9 mouse cellular contexts compared by ENCODE assay signal in the genomic region with DNA sequence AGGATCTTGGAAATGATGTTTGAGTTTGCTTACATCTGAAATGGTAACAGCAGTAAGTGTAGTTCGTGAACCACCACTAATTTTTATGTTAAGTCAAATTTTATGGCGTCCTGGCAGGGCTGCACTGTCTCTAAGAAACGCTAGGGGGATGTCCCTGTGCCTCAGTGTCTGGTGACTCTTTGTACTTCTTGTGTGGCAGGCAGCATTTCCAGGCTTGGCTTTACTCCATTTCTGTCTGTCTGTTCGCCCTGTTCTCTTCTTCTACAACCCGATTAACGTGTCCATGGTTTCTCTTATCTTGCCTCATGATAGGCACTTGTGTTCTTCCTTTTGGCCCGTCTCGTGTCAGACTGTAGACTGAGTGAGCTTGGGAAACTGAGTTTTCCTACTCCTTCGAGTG. TPM values are rescaled to one million over a fixed set of nuclear protein-coding genes. Genes with fewer than 3 reads are reported as not detected.
DNase-seq lines count a peak whose midpoint lies in the region; ATAC-seq and TF ChIP-seq lines count a peak whose summit lies in the region.
"Had no signal": no experiment of that assay in that cellular context is flagged by ENCODE, and none has a peak within 500 bp of the region (broad histone marks: within the 10 kb centered on the region; RNA-seq: fewer than 3 reads in every experiment).

No protein-coding gene starts in this region.

- 41% methylated on average over 9 of the region's 9 CpGs for WGBS in cerebellum, adult 2 months
- 47% methylated on average over 9 of the region's 9 CpGs for WGBS in lung, adult 2 months

- peak; percentile 54 for TF ChIP-seq CTCF in cerebellum, adult 2 months (IDR thresholded peaks at IDR 0.05; ENCODE audit: borderline replicate concordance, insufficient read depth, low read depth, low read length)
- TF ChIP-seq CTCF in lung, adult 2 months (IDR thresholded peaks at IDR 0.05; ENCODE audit: insufficient read depth, low read length), result peak; percentile 48

- peaks cover 4% of the 10 kb centered on the region for H3K4me1 ChIP-seq in cerebellum, adult 2 months (ENCODE audit: control insufficient read depth, insufficient read depth, low read length)
- H3K4me1 ChIP-seq in lung, adult 2 months (ENCODE audit: control insufficient read depth, insufficient read depth, low read length), result peaks cover 12% of the 10 kb centered on the region

- no peak overlapping the region for H3K27ac ChIP-seq in cerebellum, adult 2 months (ENCODE audit: insufficient read depth, low read length)
- H3K27ac ChIP-seq: midbrain, embryonic 12.5 days had no signal

- peak in 1 of 2 experiments; percentile 18 for DNase-seq in cerebellum, adult 2 months
- no peak for DNase-seq in cerebellum, adult 9-10 months
- no peak for DNase-seq in lung, adult 2 months
- no peak for DNase-seq in lung, postnatal 36 days
- DNase-seq in retina, postnatal 1 day, result peak; percentile 12
- DNase-seq in frontal cortex, adult 2 months (ENCODE audit: extremely low spot score in 1 of 2, low spot score in 1 of 2), result no peak
- no peak for DNase-seq in gastrocnemius, adult 8-10 months (ENCODE audit: low spot score in 2 of 2)

- no peaks in the 10 kb centered on the region for H3K27me3 ChIP-seq in cerebellum, adult 2 months (ENCODE audit: control insufficient read depth, insufficient read depth, low read length)
- H3K27me3 ChIP-seq: midbrain, embryonic 12.5 days had no signal

- ATAC-seq in erythroid progenitor cell, adult 5-6 weeks (replicated peaks; ENCODE audit: low FRiP score, poor library complexity, severe bottlenecking), result peak; percentile 70; the same call in 1 of the 2 replicates

- no peak for TF ChIP-seq POLR2A in cerebellum, adult 2 months (IDR thresholded peaks at IDR 0.05; ENCODE audit: borderline replicate concordance, insufficient read depth, low read length)
- no peak for TF ChIP-seq POLR2A in lung, adult 2 months (IDR thresholded peaks at IDR 0.05; ENCODE audit: borderline replicate concordance, extremely low read depth, low read depth, low read length)

- no peak overlapping the region for H3K4me3 ChIP-seq in cerebellum, adult 2 months (replicated peaks; ENCODE audit: insufficient read depth, low read depth, low read length)
- H3K4me3 ChIP-seq in lung, adult 2 months (replicated peaks; ENCODE audit: extremely low read depth, low read depth, low read length), result no peak overlapping the region
- H3K4me3 ChIP-seq: midbrain, embryonic 12.5 days had no signal

RNA-seq across cellular contexts. Expression of gene Selenoi, which starts 11.4 kb away (rescaled TPM):
- polyA plus RNA-seq in cerebellum, adult 2 months (2012; rRNA removed), result 33.9 and 38.0 TPM in 2 replicates
- polyA plus RNA-seq in lung, adult 2 months (2012; rRNA removed), result 20.4 and 33.5 TPM in 2 replicates
- total RNA-seq in erythroid progenitor cell, adult 5-6 weeks (2015; ENCODE audit: low replicate concordance), result 11.3 and 18.7 TPM in 2 replicates
- total RNA-seq in erythroid progenitor cell, adult 5-6 weeks (2017; ENCODE audit: low replicate concordance), result 16.9 and 46.8 TPM in 2 replicates
- polyA plus RNA-seq in frontal cortex, adult 2 months (2012; rRNA removed), result 27.6 and 29.0 TPM in 2 replicates
- 10 to 100 TPM in 1 of 4 experiments, 1 to 10 TPM in 3; 7.4 to 10.8 (median 8.6) TPM for total RNA-seq in gastrocnemius, adult 8-10 months (2022)

RNA-seq across cellular contexts. Expression of gene Drc1, which starts 37.4 kb away (rescaled TPM):
- 2.4 and 2.5 TPM in 2 replicates for polyA plus RNA-seq in cerebellum, adult 2 months (2012; rRNA removed)
- polyA plus RNA-seq in lung, adult 2 months (2012; rRNA removed), result 1.3 and 3.1 TPM in 2 replicates
- total RNA-seq in erythroid progenitor cell, adult 5-6 weeks (2015; ENCODE audit: low replicate concordance), result not detected in 2 replicates
- total RNA-seq in erythroid progenitor cell, adult 5-6 weeks (2017; ENCODE audit: low replicate concordance), result not detected in 2 replicates
- polyA plus RNA-seq in frontal cortex, adult 2 months (2012; rRNA removed), result 8.8 and 11.5 TPM in 2 replicates
- not detected for total RNA-seq in gastrocnemius, adult 8-10 months (2022)

RNA-seq across cellular contexts. Expression of gene Adgrf3, which starts 38.2 kb away (rescaled TPM):
- not detected in 2 replicates for polyA plus RNA-seq in cerebellum, adult 2 months (2012; rRNA removed)
- polyA plus RNA-seq in lung, adult 2 months (2012; rRNA removed), result 0.15 and 0.27 TPM in 2 replicates
- not detected in 2 replicates for total RNA-seq in erythroid progenitor cell, adult 5-6 weeks (2015; ENCODE audit: low replicate concordance)
- not detected in 2 replicates for total RNA-seq in erythroid progenitor cell, adult 5-6 weeks (2017; ENCODE audit: low replicate concordance)
- polyA plus RNA-seq in frontal cortex, adult 2 months (2012; rRNA removed), result not detected in 2 replicates
- not detected for total RNA-seq in gastrocnemius, adult 8-10 months (2022)
- polyA plus RNA-seq: midbrain, embryonic 12.5 days had no signal
